Mouse (Mus musculus): ENCODE measurements at regions not wholly inside any gene's neighbourhood (a gene's known extent, or its start where the extent isn't known, plus 50 kb on each side); places are given as distances from the start of the nearest gene placed in this dataset.

- TF ChIP-seq EP300 (IDR thresholded peaks at IDR 0.05; ENCODE audit: insufficient read depth, low read depth, low read length) = no peak
- TF ChIP-seq CTCF (IDR thresholded peaks at IDR 0.05) = no peak
Observed at GRCm38 (mm10) chr13:32465787-32466186, 127.2 kb upstream of the Gmds start.
